In the genomic region with DNA sequence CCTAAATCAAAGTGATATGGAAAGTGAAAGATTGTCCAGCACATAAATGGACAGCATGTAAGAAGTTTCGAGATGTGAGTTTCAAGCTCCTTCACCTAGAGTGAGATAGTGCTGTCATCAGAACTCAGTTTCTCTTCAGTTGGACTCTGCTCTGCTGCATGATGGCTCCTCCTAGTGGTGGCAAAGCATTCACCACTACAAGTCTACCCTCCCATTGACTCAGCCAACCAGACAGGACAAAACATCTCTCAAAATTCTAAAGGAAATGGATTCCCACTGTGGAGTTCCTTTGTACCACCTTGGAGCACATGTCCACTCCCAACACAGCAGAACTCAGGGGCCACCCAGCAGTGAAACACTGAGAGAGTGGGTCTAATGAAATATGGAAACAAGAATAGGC, we compare ENCODE assay signal across 9 mouse cellular contexts.
A peak's percentile ranks its signal among the peaks of the same experiment; 100 is the strongest.
DNase-seq lines count a peak whose midpoint lies in the region; ATAC-seq and TF ChIP-seq lines count a peak whose summit lies in the region.
"Had no signal": no experiment of that assay in that cellular context is flagged by ENCODE, and none has a peak within 500 bp of the region (broad histone marks: within the 10 kb centered on the region; RNA-seq: fewer than 3 reads in every experiment).

No protein-coding gene starts in this region.

- ATAC-seq in liver, embryonic 12.5 days: no peak

- WGBS in liver, embryonic 12.5 days (ENCODE audit: insufficient replicate concordance): 31% methylated on average over 1 of the region's 1 CpGs

- peak; percentile 74 for TF ChIP-seq CTCF in left cerebral cortex, adult 2 months (IDR thresholded peaks at IDR 0.05)

- peak; percentile 18 for DNase-seq in liver
- DNase-seq in NIH3T3 (ENCODE audit: low read depth): peak; percentile 3
- DNase-seq in cerebellum, postnatal 14 days: peak; percentile 55 to 56
- DNase-seq in heart, postnatal 10 days: peak; percentile 44 to 63
- DNase-seq in left cerebral cortex, adult 2 months (ENCODE audit: extremely low spot score in 1 of 2, low spot score in 2 of 2): peak; percentile 24 to 41
- peak; percentile 53 to 60 for DNase-seq in right cerebral cortex, adult 2 months (ENCODE audit: low spot score in 2 of 2)
- DNase-seq in c-Kit-positive CD71-positive TER-119-positive erythroid progenitor cells, embryonic 14.5 days (ENCODE audit: low spot score): no peak

- H3K4me1 ChIP-seq in liver, embryonic 12.5 days: no peaks in the 10 kb centered on the region
- H3K4me1 ChIP-seq: megakaryocyte, embryonic 14.5 days had no signal

- H3K9ac ChIP-seq in liver, embryonic 12.5 days: no peak overlapping the region

- H3K27me3 ChIP-seq in liver, embryonic 12.5 days (replicated peaks): no peaks in the 10 kb centered on the region
- H3K27me3 ChIP-seq: megakaryocyte, embryonic 14.5 days had no signal

- no peaks in the 10 kb centered on the region for H3K9me3 ChIP-seq in liver, embryonic 12.5 days (replicated peaks)
- H3K9me3 ChIP-seq: megakaryocyte, embryonic 14.5 days had no signal

- H3K27ac ChIP-seq in liver, embryonic 12.5 days: no peak overlapping the region
- H3K27ac ChIP-seq in left cerebral cortex, adult 2 months: no peak overlapping the region

- H3K4me3 ChIP-seq in liver, embryonic 12.5 days: no peak overlapping the region
- H3K4me3 ChIP-seq in left cerebral cortex, adult 2 months: no peak overlapping the region
- H3K4me3 ChIP-seq: megakaryocyte, embryonic 14.5 days had no signal

- intact Hi-C loops in heart, postnatal 10 days (cut with DNase I): loop anchor here (1.0 to 5.0 kb wide), 2 partner anchors 444 to 526 kb away; a partner anchor contains a TSS
- intact Hi-C loops in left cerebral cortex, adult 2 months (cut with DNase I): loop anchor here (1.0 to 5.0 kb wide), 2 partner anchors 444 to 526 kb away; a partner anchor contains a TSS

- no peaks in the 10 kb centered on the region for H3K36me3 ChIP-seq in liver, embryonic 12.5 days

- no peak overlapping the region for H3K4me2 ChIP-seq in liver, embryonic 12.5 days
